Mouse (Mus musculus) small intestine, adult 2 months (tissue): Measurements from ENCODE around the gene Fis1.

Source experiments
- CTCF ChIP-seq: fragments of 200-500 bp; IDR thresholded peaks from 2 replicates; pipeline ENCODE4 v1.5.1; 2012; ENCODE audit warnings: low read depth, mild to moderate bottlenecking, control low read depth, inconsistent platforms, low read length, moderate library complexity, mixed read lengths; ENCODE audit not compliant: insufficient replicate concordance, insufficient read length; ENCODE audit errors: extremely low read depth
- POLR2A ChIP-seq: fragments of 200-500 bp; IDR thresholded peaks from 2 replicates; pipeline ENCODE4 v1.6.1; 2012; ENCODE audit warnings: low read depth, mild to moderate bottlenecking, control low read depth, inconsistent platforms, low read length, moderate library complexity

- peak; percentile 66 for TF ChIP-seq POLR2A
- no peak for TF ChIP-seq CTCF
These were observed 12.6 kb downstream of the Fis1 start for GRCm38 (mm10) chr5:136965686-136966085.
